Mouse (Mus musculus) lung, embryonic 14.5 days (tissue): ENCODE results near the gene Zkscan2. TPM values are rescaled to one million over a fixed set of nuclear protein-coding genes. Genes with fewer than 3 reads are reported as not detected.

Experiments used
- ATAC-seq: fragments of 200-750 bp; cut with Nextera tagmentation; 2 replicates; pipeline ENCODE4 v1.8.0; 2017; ENCODE audit warnings: mild to moderate bottlenecking, moderate TSS enrichment, moderate library complexity; ENCODE audit not compliant: insufficient read depth
- DNase-seq: peaks from one replicate; pipeline ENCODE4 v3.0.0-alpha.2; 2015
- H3K27ac ChIP-seq: fragments of 300-500 bp; sonication (generic); 2 replicates; pipeline ENCODE4 v1.5.1; 2014; ENCODE audit warnings: low read depth, mild to moderate bottlenecking, moderate library complexity
- H3K27me3 ChIP-seq: fragments of 300-500 bp; sonication (generic); 2 replicates; pipeline ENCODE4 v1.6.1; 2014; ENCODE audit warnings: low read length, control low read depth; ENCODE audit not compliant: insufficient read depth
- H3K36me3 ChIP-seq: fragments of 300-500 bp; sonication (generic); 2 replicates; pipeline ENCODE4 v1.6.1; 2014; ENCODE audit warnings: control low read depth; ENCODE audit not compliant: insufficient read depth
- H3K4me1 ChIP-seq: fragments of 300-500 bp; sonication (generic); 2 replicates; pipeline ENCODE4 v1.6.1; 2014; ENCODE audit warnings: antibody characterized with exemption, control low read depth; ENCODE audit not compliant: insufficient read depth
- H3K4me2 ChIP-seq: fragments of 300-500 bp; sonication (generic); 2 replicates; pipeline ENCODE4 v1.6.1; 2014; ENCODE audit warnings: mild to moderate bottlenecking
- H3K4me3 ChIP-seq: fragments of 300-500 bp; sonication (generic); 2 replicates; pipeline ENCODE4 v1.5.1; 2014; ENCODE audit warnings: low read depth, low read length
- H3K9ac ChIP-seq: fragments of 300-500 bp; sonication (generic); 2 replicates; pipeline ENCODE4 v1.6.1; 2014
- H3K9me3 ChIP-seq: fragments of 300-500 bp; sonication (generic); 2 replicates; pipeline ENCODE4 v1.6.1; 2016; ENCODE audit warnings: low read depth, low read length, control low read depth
- CTCF ChIP-seq: IDR thresholded peaks from 2 replicates; pipeline ENCODE4 v1.5.1; 2016; ENCODE audit warnings: antibody characterized with exemption, low read depth
- WGBS: fragments of 180-500 bp; shearing (Covaris S2); extraction: QIAGEN DNeasy Blood & Tissue Kit; methylation state at CpG from one replicate; pipeline ENCODE4 v1.1.7; 2014; 5-methylcytosine and 5-hydroxymethylcytosine counted together
- polyA plus RNA-seq: library from polyadenylated mRNA; unstranded; fragments of >200 nt; fragmentation: Nextera tagmentation; extraction: Ambion mirVana; gene quantifications from 2 replicates; pipeline ENCODE4 v1.2.1, GENCODE M21; 2014

Gene Zkscan2
- polyA plus RNA-seq, 1 experiment from 2014 or later: 3.3 TPM

DNA sequence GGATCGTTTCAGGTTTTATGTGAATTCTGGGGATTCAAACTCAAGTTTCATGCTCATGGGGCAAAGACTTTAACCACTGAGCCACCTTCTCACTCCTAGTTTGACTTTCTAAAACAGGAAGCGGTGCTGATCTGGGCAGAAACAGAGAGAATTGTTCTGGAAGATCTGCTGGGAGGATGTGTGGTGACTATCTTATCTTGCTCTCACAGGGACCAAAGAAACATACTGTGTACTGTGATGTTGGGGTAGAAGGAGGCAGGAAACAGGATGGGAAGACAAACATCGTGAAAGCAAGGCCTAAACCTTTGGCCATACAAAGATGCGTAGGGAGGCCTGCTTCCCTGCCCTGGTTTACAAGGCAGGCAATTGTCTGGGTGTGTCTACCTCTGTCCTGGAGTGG, 41.0 kb downstream of the Zkscan2 start:
- Histone ChIP-seq H3K9me3 (no peaks in the 10 kb centered on the region), H3K9ac (no peak overlapping the region), H3K36me3 (no peaks in the 10 kb centered on the region), H3K27me3 (no peaks in the 10 kb centered on the region), H3K4me1 (no peaks in the 10 kb centered on the region), H3K4me2 (no peak overlapping the region), H3K4me3 (no peak overlapping the region), H3K27ac (no peak overlapping the region)
- 78% methylated on average over 4 of the region's 4 CpGs for WGBS
- ATAC-seq (no peak), DNase-seq (no peak)
- TF ChIP-seq CTCF: no peak

DNA sequence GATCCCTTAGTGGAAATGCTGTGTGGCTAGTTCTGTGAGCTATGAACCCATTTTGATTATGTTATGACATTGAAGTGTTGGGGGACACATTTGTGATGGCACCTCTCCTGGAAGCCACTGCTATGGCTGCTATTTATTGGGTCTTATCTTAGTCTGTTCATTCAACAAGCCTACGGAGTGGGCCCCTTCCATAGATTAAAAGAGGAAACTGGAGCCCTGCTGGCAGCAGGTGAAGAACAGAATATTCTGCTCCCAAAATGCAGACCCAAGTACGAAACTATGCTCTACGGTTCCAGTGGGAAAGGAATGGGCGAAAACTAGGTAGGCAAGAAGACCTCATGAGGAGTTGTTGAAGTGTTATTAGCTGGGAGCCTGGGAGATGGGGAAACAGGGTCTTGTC, 41.9 kb downstream of the Zkscan2 start:
- Histone ChIP-seq H3K4me3 (no peak overlapping the region), H3K36me3 (no peaks in the 10 kb centered on the region), H3K9ac (no peak overlapping the region), H3K27ac (no peak overlapping the region), H3K27me3 (no peaks in the 10 kb centered on the region), H3K4me2 (no peak overlapping the region), H3K9me3 (no peaks in the 10 kb centered on the region), H3K4me1 (no peaks in the 10 kb centered on the region)
- no peak for DNase-seq
- ATAC-seq: no peak
- no peak for TF ChIP-seq CTCF
- 90% methylated on average over 4 of the region's 4 CpGs for WGBS

DNA sequence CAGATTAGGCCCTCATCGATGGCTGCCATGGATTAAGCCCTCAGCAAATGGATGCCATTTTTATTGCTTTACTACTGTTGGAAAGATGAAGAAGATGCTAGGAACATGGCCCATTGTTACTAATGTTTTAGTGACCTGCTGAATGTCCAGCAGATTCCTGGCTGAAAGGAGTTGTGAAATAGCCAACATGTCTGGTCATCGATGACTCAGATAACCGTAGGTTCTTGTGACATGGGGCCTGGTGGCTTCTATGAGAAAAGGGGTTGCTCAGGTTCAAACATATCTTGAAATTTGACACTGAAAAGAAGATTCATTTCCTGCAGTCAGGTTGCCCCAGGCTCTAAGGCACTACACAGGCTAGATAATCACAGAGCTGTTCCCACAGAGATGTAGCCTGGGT, 45.2 kb downstream of the Zkscan2 start:
- 90% methylated on average over 3 of the region's 3 CpGs for WGBS
- ATAC-seq: no peak
- Histone ChIP-seq H3K27me3 (no peaks in the 10 kb centered on the region), H3K27ac (no peak overlapping the region), H3K4me2 (no peak overlapping the region), H3K9ac (no peak overlapping the region), H3K36me3 (no peaks in the 10 kb centered on the region), H3K4me1 (no peaks in the 10 kb centered on the region), H3K9me3 (no peaks in the 10 kb centered on the region), H3K4me3 (no peak overlapping the region)
- TF ChIP-seq CTCF: no peak
- no peak for DNase-seq

DNA sequence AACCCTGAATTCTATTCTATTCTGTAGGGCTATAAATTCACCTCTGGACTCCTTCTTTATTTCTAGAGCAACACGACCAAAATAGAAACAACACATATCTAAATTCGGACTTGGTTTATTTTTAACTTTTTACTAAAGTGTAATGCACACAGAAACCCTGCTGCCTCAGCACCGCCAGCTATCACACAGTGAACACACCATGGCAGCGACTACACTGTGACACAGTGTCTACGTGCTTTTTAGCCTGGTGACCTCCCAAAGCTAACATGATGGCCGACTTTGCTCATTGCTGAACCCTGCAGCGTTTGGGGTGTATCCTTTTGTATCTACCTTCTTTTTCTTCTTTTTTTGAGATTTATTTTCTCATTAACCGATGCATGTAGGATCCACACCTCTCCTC, 47.2 kb downstream of the Zkscan2 start:
- no peak for DNase-seq
- Histone ChIP-seq H3K4me1 (no peaks in the 10 kb centered on the region), H3K27ac (no peak overlapping the region), H3K27me3 (no peaks in the 10 kb centered on the region), H3K4me3 (no peak overlapping the region), H3K4me2 (no peak overlapping the region), H3K36me3 (no peaks in the 10 kb centered on the region), H3K9me3 (no peaks in the 10 kb centered on the region), H3K9ac (no peak overlapping the region)
- ATAC-seq: no peak
- TF ChIP-seq CTCF: no peak
- WGBS: 73% methylated on average over 8 of the region's 8 CpGs

DNA sequence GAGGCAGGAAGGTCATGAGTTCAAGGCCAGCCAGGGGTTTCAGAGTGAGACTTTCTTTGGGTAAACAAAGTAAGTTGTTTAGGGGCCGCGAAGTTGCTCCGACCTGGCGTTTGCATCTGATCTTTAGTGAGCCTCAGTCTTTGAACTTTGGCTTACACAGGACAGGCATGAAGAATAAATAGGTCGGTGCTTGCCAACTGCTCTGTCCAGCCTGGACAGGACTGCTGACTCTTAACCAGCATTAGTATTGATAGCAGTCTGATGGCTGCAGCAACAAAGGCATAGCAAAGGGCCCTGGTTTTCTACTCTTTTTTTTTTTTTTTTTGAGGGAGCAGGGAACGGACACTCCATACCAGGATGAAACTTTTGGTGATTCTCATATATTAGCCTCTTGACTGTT, 47.7 kb downstream of the Zkscan2 start:
- Histone ChIP-seq H3K27me3 (no peaks in the 10 kb centered on the region), H3K27ac (no peak overlapping the region), H3K9ac (no peak overlapping the region), H3K36me3 (no peaks in the 10 kb centered on the region), H3K4me3 (no peak overlapping the region), H3K4me1 (no peaks in the 10 kb centered on the region), H3K9me3 (no peaks in the 10 kb centered on the region), H3K4me2 (no peak overlapping the region)
- no peak for TF ChIP-seq CTCF
- DNase-seq: no peak
- no peak for ATAC-seq
- 43% methylated on average over 6 of the region's 6 CpGs for WGBS

DNA sequence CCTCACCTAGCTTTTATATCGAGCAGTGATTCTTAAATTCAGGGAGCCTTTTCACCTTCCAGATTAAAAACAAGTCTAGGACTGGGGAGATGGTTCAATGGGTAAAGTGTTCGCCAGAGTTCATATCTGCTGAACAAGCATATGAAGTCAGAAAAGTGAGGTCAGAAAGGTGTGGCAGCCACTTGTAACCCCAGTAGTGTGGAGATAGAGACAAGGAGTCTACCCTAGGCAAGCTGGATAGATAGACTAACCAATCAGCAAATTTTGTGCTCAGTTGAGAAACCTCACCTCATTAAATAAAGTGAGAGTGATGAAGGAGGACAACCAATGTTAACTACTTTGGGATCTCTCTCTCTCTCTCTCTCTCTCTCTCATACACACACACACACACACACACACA, 49.7 kb downstream of the Zkscan2 start:
- TF ChIP-seq CTCF: no peak
- DNase-seq (no peak), ATAC-seq (no peak)
- no peak overlapping the region for H3K27ac ChIP-seq
- H3K4me2 ChIP-seq: no peak overlapping the region
- H3K9ac ChIP-seq: no peak overlapping the region
- 86% methylated on average over 2 of the region's 2 CpGs for WGBS
- no peaks in the 10 kb centered on the region for H3K9me3 ChIP-seq
- H3K4me1 ChIP-seq: no peaks in the 10 kb centered on the region
- H3K27me3 ChIP-seq: no peaks in the 10 kb centered on the region
- H3K4me3 ChIP-seq: no peak overlapping the region
- H3K36me3 ChIP-seq: no peaks in the 10 kb centered on the region

DNA sequence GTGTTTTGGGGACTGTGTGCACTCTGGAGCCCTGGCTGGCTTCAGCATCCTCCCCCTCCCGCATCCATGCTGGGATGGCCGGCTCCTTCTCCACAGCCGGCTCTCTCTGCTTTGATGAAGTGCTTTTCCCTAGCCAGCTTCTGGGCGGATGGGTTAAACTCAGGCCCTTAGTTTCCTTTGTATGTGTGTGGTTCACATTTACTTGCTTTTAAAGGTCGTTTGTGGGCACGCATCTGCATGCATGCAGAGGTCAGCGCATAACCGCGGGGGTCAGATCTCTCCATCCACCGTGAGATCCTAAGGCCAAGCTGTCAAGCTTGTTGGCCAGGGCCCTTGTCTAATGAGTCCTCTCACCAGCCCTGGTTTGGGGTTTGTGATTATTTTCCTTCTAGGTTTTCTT, 50.6 kb downstream of the Zkscan2 start:
- no peaks in the 10 kb centered on the region for H3K9me3 ChIP-seq
- WGBS: 67% methylated on average over 10 of the region's 10 CpGs
- no peaks in the 10 kb centered on the region for H3K4me1 ChIP-seq
- H3K4me3 ChIP-seq: no peak overlapping the region
- DNase-seq: no peak
- H3K27ac ChIP-seq: no peak overlapping the region
- H3K4me2 ChIP-seq: no peak overlapping the region
- no peaks in the 10 kb centered on the region for H3K27me3 ChIP-seq
- TF ChIP-seq CTCF: no peak
- H3K9ac ChIP-seq: no peak overlapping the region
- H3K36me3 ChIP-seq: no peaks in the 10 kb centered on the region
- ATAC-seq: no peak

DNA sequence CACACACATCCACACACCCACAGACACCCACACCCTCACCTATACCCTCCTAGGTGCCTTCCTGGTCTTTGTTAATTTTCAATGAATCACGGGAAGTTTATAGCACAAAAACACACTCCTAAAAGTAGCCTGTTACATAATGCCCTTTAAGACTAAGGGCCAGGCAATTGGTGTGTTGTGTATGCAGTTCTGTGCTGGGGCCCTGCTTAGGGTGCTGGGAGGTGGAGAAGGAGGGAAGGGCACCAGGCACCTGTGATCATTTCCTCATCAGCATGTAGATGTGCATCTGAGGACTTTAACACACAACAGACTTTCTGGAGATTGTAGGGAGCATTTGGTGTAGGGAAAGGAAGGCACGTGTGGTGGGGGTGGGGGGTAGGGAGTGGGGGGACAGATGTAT, 51.5 kb downstream of the Zkscan2 start:
- H3K4me3 ChIP-seq: no peak overlapping the region
- no peaks in the 10 kb centered on the region for H3K36me3 ChIP-seq
- no peak overlapping the region for H3K9ac ChIP-seq
- no peak overlapping the region for H3K27ac ChIP-seq
- no peak overlapping the region for H3K4me2 ChIP-seq
- H3K4me1 ChIP-seq: no peaks in the 10 kb centered on the region
- no peak for DNase-seq
- no peak for ATAC-seq
- WGBS: 92% methylated on average over 2 of the region's 2 CpGs
- no peaks in the 10 kb centered on the region for H3K27me3 ChIP-seq
- no peak for TF ChIP-seq CTCF
- H3K9me3 ChIP-seq: no peaks in the 10 kb centered on the region
